Comparison of ENCODE assay signal across 8 mouse cellular contexts in the genomic region with DNA sequence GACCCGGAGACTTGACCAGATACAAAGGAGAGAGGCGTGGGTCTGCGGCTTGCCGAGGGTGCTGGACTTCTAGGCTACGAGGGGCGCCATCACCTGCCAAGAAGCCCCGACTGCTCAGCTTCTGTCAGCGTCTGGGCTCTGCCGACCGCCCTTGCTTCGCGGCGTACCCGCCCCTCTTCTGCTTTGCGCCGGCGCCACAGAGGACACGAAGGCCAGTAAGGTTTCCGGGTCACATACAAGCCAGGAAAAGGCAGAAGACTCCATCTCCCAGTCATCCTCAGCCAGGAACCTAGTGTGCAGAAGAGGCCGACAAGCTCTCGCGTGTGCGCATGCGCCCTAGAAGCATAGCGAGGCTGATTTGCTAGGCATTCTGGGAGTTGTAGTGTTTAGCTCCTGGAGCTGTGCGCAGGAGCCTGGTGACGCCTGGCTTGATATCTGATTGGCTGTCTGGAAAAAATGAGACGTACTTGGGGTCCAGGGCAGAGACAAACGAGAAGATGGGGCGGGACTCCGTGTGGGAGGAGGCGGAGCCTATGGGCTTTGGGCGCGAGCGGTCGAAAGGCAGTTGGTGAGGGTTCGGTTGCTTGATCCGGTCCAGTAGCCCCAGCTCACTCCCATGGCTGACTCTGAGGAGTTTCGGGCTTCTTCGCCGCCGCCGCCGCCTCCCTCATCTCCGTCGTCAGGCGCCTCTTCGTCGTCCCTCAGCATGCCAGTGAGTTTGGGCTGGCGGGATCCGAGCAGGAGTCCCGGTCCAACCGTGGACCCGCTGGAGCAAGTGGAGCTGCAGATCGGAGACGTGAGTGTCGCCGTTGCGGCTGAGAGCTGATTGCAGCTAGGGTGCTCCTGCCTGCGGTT. TPM values are rescaled to one million over a fixed set of nuclear protein-coding genes. Genes with fewer than 3 reads are reported as not detected.
DNase-seq lines count a peak whose midpoint lies in the region; ATAC-seq and TF ChIP-seq lines count a peak whose summit lies in the region.

Gene 4930579G24Rik (plus strand): TSS at position 519 of the 855 bp plus-strand sequence.

- H3K36me3 ChIP-seq in hindbrain, embryonic 10.5 days: peaks cover 31% of the 10 kb centered on the region
- H3K36me3 ChIP-seq in lung, postnatal 0 days (ENCODE audit: insufficient read depth, low read length): 0 out of 2 replicates have a peak, but pooled peaks cover 4% of the 10 kb centered on the region

- ATAC-seq in frontal cortex, adult (ENCODE audit: low TSS enrichment): peak; percentile 97
- peak; percentile 98 for ATAC-seq in lung, postnatal 0 days

- peak; percentile 100 for DNase-seq in MN1 (ENCODE audit: low spot score)
- DNase-seq in cerebellum, adult 9-10 months: peak; percentile 99
- DNase-seq in hindbrain, embryonic 10.5 days (ENCODE audit: low spot score): peak; percentile 97
- peak; percentile 100 for DNase-seq in layer of hippocampus, adult 9-11 months
- peak; percentile 100 for DNase-seq in lung, postnatal 0 days (ENCODE audit: low spot score)
- peak; percentile 83 for DNase-seq in ovary, postnatal 14 days (ENCODE audit: low spot score)
- peak; percentile 93 for DNase-seq in thymus, postnatal 14 days

- no peaks in the 10 kb centered on the region for H3K27me3 ChIP-seq in hindbrain, embryonic 10.5 days (ENCODE audit: insufficient read depth, poor library complexity, severe bottlenecking)
- no peaks in the 10 kb centered on the region for H3K27me3 ChIP-seq in lung, postnatal 0 days (replicated peaks; ENCODE audit: insufficient read depth, low read length)

- peaks cover 20% of the 10 kb centered on the region; the same call in 1 of the 2 replicates for H3K4me1 ChIP-seq in hindbrain, embryonic 10.5 days (replicated peaks)
- peaks cover 4% of the 10 kb centered on the region; the same call in 1 of the 2 replicates for H3K4me1 ChIP-seq in lung, postnatal 0 days (ENCODE audit: insufficient read depth, low read depth, low read length)

- peak within 1 kb of the TSS; percentile 95 for H3K27ac ChIP-seq in hindbrain, embryonic 10.5 days
- H3K27ac ChIP-seq in lung, postnatal 0 days (ENCODE audit: low read length): peak within 1 kb of the TSS; percentile 81

- TF ChIP-seq CTCF in lung, postnatal 0 days (IDR thresholded peaks at IDR 0.05): no peak; the same call in 1 of the 2 replicates

- peak within 1 kb of the TSS; percentile 82 for H3K4me2 ChIP-seq in lung, postnatal 0 days (replicated peaks; ENCODE audit: low read depth, low read length)

- peaks cover 16% of the 10 kb centered on the region for H3K9me3 ChIP-seq in hindbrain, embryonic 10.5 days
- no peaks in the 10 kb centered on the region for H3K9me3 ChIP-seq in lung, postnatal 0 days (ENCODE audit: low read length)

- WGBS in hindbrain, embryonic 10.5 days: under 1% methylated on average over 60 of the region's 60 CpGs
- under 1% methylated on average over 51 of the region's 60 CpGs for WGBS in lung, postnatal 0 days

- no peak for TF ChIP-seq EP300 in lung, postnatal 0 days (IDR thresholded peaks at IDR 0.05)

- H3K9ac ChIP-seq in lung, postnatal 0 days (replicated peaks; ENCODE audit: low read depth): peak within 1 kb of the TSS; percentile 62

- peak within 1 kb of the TSS; percentile 81 for H3K4me3 ChIP-seq in hindbrain, embryonic 10.5 days
- peak within 1 kb of the TSS; percentile 76 for H3K4me3 ChIP-seq in lung, postnatal 0 days (ENCODE audit: low read depth, low read length)

RNA-seq across cellular contexts. Expression of gene 4930579G24Rik, which starts in this region (rescaled TPM):
- polyA plus RNA-seq in hindbrain, embryonic 10.5 days (2016; fragmentation: Nextera tagmentation; extraction: Ambion mirVana): 23.1 and 28.5 TPM in 2 replicates
- 4.3 and 5.3 TPM in 2 replicates for polyA plus RNA-seq in lung, postnatal 0 days (2015; fragmentation: Nextera tagmentation; extraction: Ambion mirVana)

Comparison
In these comparisons a context has a peak if more than half of its experiments do, and no peak if none do; other contexts are left out.
1. Peak in every context shown above with its lines: DNase-seq, ATAC-seq, H3K4me3 ChIP-seq and H3K27ac ChIP-seq.